Mouse (Mus musculus): ENCODE measurements around the gene Map1b.

DNA sequence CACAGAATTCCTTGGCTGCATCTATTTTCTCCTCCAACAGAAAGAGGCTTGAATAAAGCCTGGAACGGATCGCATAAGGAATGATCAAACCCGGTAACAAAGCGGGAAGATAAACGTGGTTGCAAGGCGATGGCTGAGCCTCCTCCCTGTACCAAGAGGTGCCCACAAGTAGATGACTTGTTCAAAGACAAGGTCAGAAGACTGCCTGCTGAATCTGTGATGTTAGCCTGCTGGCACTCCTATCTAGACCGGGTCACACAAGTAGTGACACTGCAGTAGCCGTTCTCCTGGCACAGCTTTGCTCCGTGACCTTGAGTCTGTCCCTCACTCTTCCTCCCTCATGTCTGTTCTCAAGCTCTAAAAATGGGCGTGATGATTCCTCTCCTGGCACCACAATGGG, 2.4 kb downstream of the Map1b start:
- TF ChIP-seq GATA1 (IDR thresholded peaks at IDR 0.05; ENCODE audit: borderline replicate concordance, low read length) (no peak), FLI1 (IDR thresholded peaks at IDR 0.05; ENCODE audit: low read length) (no peak)
